Mouse (Mus musculus): ENCODE measurements around the gene 3830406C13Rik. TPM values are rescaled to one million over a fixed set of nuclear protein-coding genes. Genes with fewer than 3 reads are reported as not detected.

The 3830406C13Rik gene
- polyA plus RNA-seq, 1 experiment from 2014 or later, result 31.9 TPM

- peaks cover 100% of the 10 kb centered on the region for H3K27me3 ChIP-seq
- H3K4me2 ChIP-seq (replicated peaks), result peak overlapping the region; percentile 37
These were observed 60.2 kb downstream of the 3830406C13Rik start for GRCm38 (mm10) chr14:12344061-12344745.

DNA sequence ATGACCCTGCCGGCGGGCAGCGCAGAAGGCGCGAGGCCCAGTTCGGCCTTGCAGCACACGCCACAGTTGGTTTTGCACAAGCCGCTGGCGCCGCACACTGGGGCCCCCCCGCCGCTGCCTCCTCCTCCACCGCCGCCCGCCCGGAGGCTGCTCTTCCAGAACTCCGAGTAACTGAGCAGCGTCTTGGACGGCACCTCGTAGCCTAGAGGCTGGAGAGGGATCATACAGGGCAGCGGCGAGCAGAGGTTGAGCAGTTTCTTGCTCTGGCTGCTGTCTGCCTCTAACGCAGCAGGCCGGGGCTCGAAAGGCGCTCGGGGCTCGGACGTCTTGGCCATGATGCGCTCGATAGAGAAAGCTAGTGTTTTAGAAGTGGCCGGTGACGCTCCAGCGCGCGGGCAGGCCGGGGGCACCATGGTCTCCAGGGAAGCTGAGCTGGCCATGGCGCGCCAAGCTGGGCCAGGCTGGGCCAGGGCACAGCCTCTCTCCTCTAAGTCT lies 60.8 kb downstream of the 3830406C13Rik start:
- peak overlapping the region; percentile 33 for H3K4me3 ChIP-seq (replicated peaks)
- 0% methylated on average over 37 of the region's 39 CpGs for WGBS
- peak overlapping the region; percentile 54 for H3K9ac ChIP-seq (replicated peaks)
- peaks cover 100% of the 10 kb centered on the region for H3K27me3 ChIP-seq
- H3K4me2 ChIP-seq (replicated peaks), result peak overlapping the region; percentile 37
- no peaks in the 10 kb centered on the region for H3K36me3 ChIP-seq
- H3K9me3 ChIP-seq, result no peaks in the 10 kb centered on the region
- 0 out of 2 replicates have a peak, but pooled peaks have one; percentile 12 for ATAC-seq
- peak overlapping the region; percentile 60 for H3K27ac ChIP-seq
- peaks cover 50% of the 10 kb centered on the region for H3K4me1 ChIP-seq (replicated peaks)

More at GRCm38 (mm10) chr14:12344061-12344745, 60.2 kb downstream of the 3830406C13Rik start:
- 4% methylated on average over 24 of the region's 24 CpGs for WGBS
- Histone ChIP-seq H3K27ac (peak overlapping the region; percentile 60; the same call in 1 of the 2 replicates), H3K9me3 (no peaks in the 10 kb centered on the region), H3K36me3 (no peaks in the 10 kb centered on the region), H3K4me3 (replicated peaks) (peak overlapping the region; percentile 33), H3K4me1 (replicated peaks) (peaks cover 50% of the 10 kb centered on the region), H3K9ac (replicated peaks) (peak overlapping the region; percentile 54)
- no peak for ATAC-seq

GRCm38 (mm10) chr14:12345241-12345921 lies 61.4 kb downstream of the 3830406C13Rik start:
- Histone ChIP-seq H3K36me3 (no peaks in the 10 kb centered on the region), H3K4me3 (replicated peaks) (peak overlapping the region; percentile 33), H3K27me3 (peaks cover 100% of the 10 kb centered on the region), H3K4me1 (replicated peaks) (peaks cover 46% of the 10 kb centered on the region), H3K9me3 (no peaks in the 10 kb centered on the region), H3K4me2 (replicated peaks) (peak overlapping the region; percentile 37), H3K27ac (peak overlapping the region; percentile 47; the same call in 1 of the 2 replicates), H3K9ac (replicated peaks) (peak overlapping the region; percentile 54)
- no peak for ATAC-seq
- WGBS, result 1% methylated on average over 40 of the region's 40 CpGs

GRCm38 (mm10) chr14:12346011-12346864 lies 62.3 kb downstream of the 3830406C13Rik start:
- under 1% methylated on average over 50 of the region's 50 CpGs for WGBS
- peak overlapping the region; percentile 33 for H3K4me3 ChIP-seq (replicated peaks)
- no peaks in the 10 kb centered on the region for H3K9me3 ChIP-seq
- peaks cover 100% of the 10 kb centered on the region for H3K27me3 ChIP-seq
- peaks cover 41% of the 10 kb centered on the region for H3K4me1 ChIP-seq (replicated peaks)
- H3K27ac ChIP-seq, result peak overlapping the region; percentile 44; the same call in 1 of the 2 replicates
- no peak; the same call in 1 of the 2 replicates for ATAC-seq
- peak overlapping the region; percentile 37 for H3K4me2 ChIP-seq (replicated peaks)
- H3K36me3 ChIP-seq, result no peaks in the 10 kb centered on the region
- H3K9ac ChIP-seq (replicated peaks), result 0 out of 2 replicates have a peak overlapping the region, but pooled peaks have one; percentile 3

- no peak overlapping the region for H3K27ac ChIP-seq
- H3K4me3 ChIP-seq (replicated peaks), result 0 out of 2 replicates have a peak overlapping the region, but pooled peaks have one; percentile 14
These were observed 63.1 kb downstream of the 3830406C13Rik start for GRCm38 (mm10) chr14:12346865-12347600.

GRCm38 (mm10) chr14:12348089-12348488 lies 64.1 kb downstream of the 3830406C13Rik start, which contains the start of gene Fezf2:
Gene Fezf2 (minus strand): TSS chr14:12348189.
- peaks cover 99% of the 10 kb centered on the region for H3K27me3 ChIP-seq

More at GRCm38 (mm10) chr14:12346865-12347600, 63.1 kb downstream of the 3830406C13Rik start:
- H3K36me3 ChIP-seq, result no peaks in the 10 kb centered on the region
- no peak overlapping the region for H3K9ac ChIP-seq (replicated peaks)
- no peaks in the 10 kb centered on the region for H3K9me3 ChIP-seq
- ATAC-seq, result no peak
- H3K4me1 ChIP-seq (replicated peaks), result peaks cover 35% of the 10 kb centered on the region
- H3K27me3 ChIP-seq, result peaks cover 100% of the 10 kb centered on the region
- 1% methylated on average over 26 of the region's 26 CpGs for WGBS
- H3K4me2 ChIP-seq (replicated peaks), result peak overlapping the region; percentile 37

DNA sequence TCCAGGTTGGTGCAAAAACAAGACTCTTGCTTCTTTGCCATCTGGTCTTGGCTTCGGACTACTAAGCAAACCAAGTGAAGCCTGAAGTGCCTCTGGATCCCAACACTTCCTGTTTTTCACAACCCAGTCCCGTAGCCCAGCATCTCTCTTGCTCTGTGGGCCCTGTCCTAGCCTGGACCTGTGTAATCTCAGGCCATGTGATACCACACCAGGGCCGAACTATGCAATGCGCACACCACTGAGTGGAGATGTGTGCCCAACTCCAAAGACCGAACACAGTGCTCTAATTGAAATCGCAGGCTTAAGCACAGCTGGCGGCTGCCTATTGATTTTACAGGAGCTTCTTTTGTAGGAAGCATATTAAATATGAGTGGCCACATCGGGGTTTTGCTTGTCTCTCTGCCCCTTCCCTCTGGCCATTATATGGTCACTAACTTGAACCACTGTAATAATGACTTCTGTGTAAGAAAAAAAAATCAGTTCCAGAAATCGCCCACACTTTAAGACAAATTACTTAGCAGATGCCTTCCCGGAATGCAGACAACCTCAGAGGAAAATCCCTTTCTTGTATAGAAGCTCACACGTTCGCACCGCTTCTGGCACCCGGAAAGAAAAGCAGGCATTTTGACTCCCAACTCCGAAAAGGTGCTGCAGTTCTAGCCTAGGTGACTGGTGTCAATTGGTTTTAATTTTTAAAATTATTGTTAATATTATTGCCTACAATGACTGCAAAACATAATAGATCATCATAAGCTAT lies 65.5 kb downstream of the 3830406C13Rik start:
- H3K4me2 ChIP-seq (replicated peaks), result no peak overlapping the region
- peaks cover 30% of the 10 kb centered on the region for H3K4me1 ChIP-seq (replicated peaks)
- H3K27me3 ChIP-seq, result peaks cover 99% of the 10 kb centered on the region
- H3K9me3 ChIP-seq, result no peaks in the 10 kb centered on the region
- H3K4me3 ChIP-seq (replicated peaks), result no peak overlapping the region
- H3K9ac ChIP-seq (replicated peaks), result no peak overlapping the region
- no peak overlapping the region for H3K27ac ChIP-seq
- no peaks in the 10 kb centered on the region for H3K36me3 ChIP-seq
- WGBS, result 10% methylated on average over 15 of the region's 15 CpGs
- no peak for ATAC-seq

More at GRCm38 (mm10) chr14:12348089-12348488, 64.1 kb downstream of the 3830406C13Rik start, which contains the start of gene Fezf2:
- Histone ChIP-seq H3K27ac (no peak within 1 kb of the TSS), H3K9me3 (no peaks in the 10 kb centered on the region), H3K4me1 (replicated peaks) (peaks cover 32% of the 10 kb centered on the region), H3K36me3 (no peaks in the 10 kb centered on the region), H3K4me2 (replicated peaks) (peak within 1 kb of the TSS; percentile 37), H3K4me3 (replicated peaks) (0 out of 2 replicates have a peak within 1 kb of the TSS, but pooled peaks have one; percentile 14), H3K9ac (replicated peaks) (no peak within 1 kb of the TSS)
- 0% methylated on average over 2 of the region's 2 CpGs for WGBS
- ATAC-seq, result no peak

GRCm38 (mm10) chr14:12350271-12350916 lies 66.4 kb downstream of the 3830406C13Rik start:
- 6% methylated on average over 16 of the region's 16 CpGs for WGBS
- peaks cover 21% of the 10 kb centered on the region for H3K4me1 ChIP-seq (replicated peaks)
- ATAC-seq, result no peak

More at GRCm38 (mm10) chr14:12350271-12350916, 66.4 kb downstream of the 3830406C13Rik start:
- Histone ChIP-seq H3K27me3 (peaks cover 98% of the 10 kb centered on the region), H3K27ac (no peak overlapping the region), H3K9me3 (no peaks in the 10 kb centered on the region), H3K4me3 (replicated peaks) (no peak overlapping the region), H3K36me3 (no peaks in the 10 kb centered on the region), H3K9ac (replicated peaks) (no peak overlapping the region), H3K4me2 (replicated peaks) (no peak overlapping the region)
